In the genomic region with DNA sequence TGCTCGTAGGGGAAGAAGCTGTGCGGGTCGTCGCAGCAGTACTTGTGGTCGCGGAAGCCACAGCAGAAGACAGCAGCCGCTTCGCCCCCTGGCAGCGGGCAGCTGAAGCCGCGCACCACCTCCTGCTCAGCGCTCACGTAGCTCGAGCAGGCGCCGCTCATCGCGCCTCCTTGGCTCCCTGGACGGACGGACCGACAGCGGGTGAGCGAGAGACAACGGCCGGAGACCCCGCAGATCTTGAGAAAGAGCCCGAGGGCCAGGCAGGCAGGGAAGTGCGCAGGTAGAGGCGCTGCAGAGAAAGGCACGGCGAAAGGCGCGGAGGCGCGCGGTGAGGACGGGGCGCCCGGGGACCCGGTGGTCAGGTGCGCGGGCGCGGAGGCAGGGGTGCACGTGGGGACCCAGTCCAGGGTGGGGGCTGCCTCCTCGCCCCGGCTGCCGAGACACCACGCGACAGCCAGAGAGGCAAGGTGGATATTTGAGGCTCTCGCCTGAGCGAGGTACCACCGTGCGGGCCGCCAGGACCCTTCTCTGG, we compare ENCODE assay signal across 8 mouse cellular contexts. TPM values are rescaled to one million over a fixed set of nuclear protein-coding genes. Genes with fewer than 3 reads are reported as not detected.
DNase-seq lines count a peak whose midpoint lies in the region; ATAC-seq and TF ChIP-seq lines count a peak whose summit lies in the region.

A gene (minus strand): TSS at position 167 of the 532 bp plus-strand sequence.

- ATAC-seq in forebrain, embryonic 13.5 days, result peak; percentile 46
- 0 out of 2 replicates have a peak, but pooled peaks have one; percentile 48 for ATAC-seq in limb, embryonic 12.5 days (ENCODE audit: insufficient number of reproducible peaks, insufficient read depth, low FRiP score, low TSS enrichment, low read depth)
- ATAC-seq in neural tube, embryonic 13.5 days (ENCODE audit: low read depth), result peak; percentile 34

- H3K36me3 ChIP-seq in E14TG2a.4 (ENCODE audit: insufficient read depth, low read length), result no peaks in the 10 kb centered on the region
- H3K36me3 ChIP-seq in forebrain, embryonic 13.5 days (ENCODE audit: poor library complexity, severe bottlenecking), result no peaks in the 10 kb centered on the region
- no peaks in the 10 kb centered on the region for H3K36me3 ChIP-seq in limb, embryonic 12.5 days
- no peaks in the 10 kb centered on the region for H3K36me3 ChIP-seq in neural tube, embryonic 13.5 days

- WGBS in forebrain, embryonic 13.5 days, result 1% methylated on average over 55 of the region's 55 CpGs
- WGBS in limb, embryonic 12.5 days, result 2% methylated on average over 55 of the region's 55 CpGs
- 2% methylated on average over 55 of the region's 55 CpGs for WGBS in neural tube, embryonic 13.5 days

- peak; percentile 46 for DNase-seq in embryo, embryonic 10 days (ENCODE audit: low spot score)
- no peak for DNase-seq in embryo, embryonic 10.5 days (ENCODE audit: low spot score)
- no peak for DNase-seq in urinary bladder, adult 18-20 months (ENCODE audit: low spot score in 2 of 2)
- no peak for DNase-seq in ovary, adult 18-20 months (ENCODE audit: low spot score)

- H3K27me3 ChIP-seq in E14TG2a.4 (ENCODE audit: insufficient read depth, low read length), result peaks cover 33% of the 10 kb centered on the region
- H3K27me3 ChIP-seq in forebrain, embryonic 13.5 days, result peaks cover 33% of the 10 kb centered on the region
- peaks cover 28% of the 10 kb centered on the region for H3K27me3 ChIP-seq in limb, embryonic 12.5 days
- peaks cover 37% of the 10 kb centered on the region for H3K27me3 ChIP-seq in neural tube, embryonic 13.5 days

- no peak within 1 kb of the TSS for H3K27ac ChIP-seq in forebrain, embryonic 13.5 days
- H3K27ac ChIP-seq in limb, embryonic 12.5 days, result peak within 1 kb of the TSS; percentile 51; the same call in 1 of the 2 replicates
- H3K27ac ChIP-seq in neural tube, embryonic 13.5 days (replicated peaks), result 0 out of 2 replicates have a peak within 1 kb of the TSS, but pooled peaks have one; percentile 14

- peak within 1 kb of the TSS; percentile 72 for H3K9ac ChIP-seq in forebrain, embryonic 13.5 days
- H3K9ac ChIP-seq in limb, embryonic 12.5 days (replicated peaks), result peak within 1 kb of the TSS; percentile 83
- peak within 1 kb of the TSS; percentile 77 for H3K9ac ChIP-seq in neural tube, embryonic 13.5 days

- H3K4me2 ChIP-seq in forebrain, embryonic 13.5 days, result peak within 1 kb of the TSS; percentile 78
- peak within 1 kb of the TSS; percentile 81 for H3K4me2 ChIP-seq in limb, embryonic 12.5 days
- peak within 1 kb of the TSS; percentile 65 for H3K4me2 ChIP-seq in neural tube, embryonic 13.5 days

- H3K4me3 ChIP-seq in E14TG2a.4 (replicated peaks; ENCODE audit: low read length), result peak within 1 kb of the TSS; percentile 79
- H3K4me3 ChIP-seq in forebrain, embryonic 13.5 days, result peak within 1 kb of the TSS; percentile 51
- peak within 1 kb of the TSS; percentile 52 for H3K4me3 ChIP-seq in limb, embryonic 12.5 days (replicated peaks)
- H3K4me3 ChIP-seq in neural tube, embryonic 13.5 days, result peak within 1 kb of the TSS; percentile 46

- H3K9me3 ChIP-seq in E14TG2a.4 (ENCODE audit: low read length), result no peaks in the 10 kb centered on the region
- no peaks in the 10 kb centered on the region for H3K9me3 ChIP-seq in forebrain, embryonic 13.5 days (replicated peaks)
- no peaks in the 10 kb centered on the region for H3K9me3 ChIP-seq in limb, embryonic 12.5 days
- no peaks in the 10 kb centered on the region for H3K9me3 ChIP-seq in neural tube, embryonic 13.5 days

- no peak for TF ChIP-seq CTCF in E14TG2a.4 (conservative IDR thresholded peaks at IDR 0.05; ENCODE audit: low read length)

- H3K4me1 ChIP-seq in E14TG2a.4 (replicated peaks; ENCODE audit: low read depth, low read length), result peaks cover 81% of the 10 kb centered on the region
- peaks cover 14% of the 10 kb centered on the region for H3K4me1 ChIP-seq in forebrain, embryonic 13.5 days
- H3K4me1 ChIP-seq in limb, embryonic 12.5 days (replicated peaks), result peaks cover 34% of the 10 kb centered on the region
- peaks cover 26% of the 10 kb centered on the region for H3K4me1 ChIP-seq in neural tube, embryonic 13.5 days (replicated peaks)

RNA-seq across cellular contexts. Expression of the gene that starts here (rescaled TPM):
- polyA plus RNA-seq in forebrain, embryonic 13.5 days (2015; fragmentation: Nextera tagmentation; extraction: Ambion mirVana), result 1.4 and 2.6 TPM in 2 replicates
- polyA plus RNA-seq in limb, embryonic 12.5 days (2016; fragmentation: Nextera tagmentation; extraction: Ambion mirVana), result 8.1 and 9.4 TPM in 2 replicates
- 4.0 and 4.1 TPM in 2 replicates for polyA plus RNA-seq in neural tube, embryonic 13.5 days (2015; fragmentation: Nextera tagmentation; extraction: Ambion mirVana)
